Mouse (Mus musculus) mesoderm, embryonic 11.5 days (tissue): ENCODE data around the gene Znhit3.
"Not testable (repeated sequence)": the region's sequence is repeated elsewhere in the genome, so short reads cannot be mapped to it uniquely, and the experiment has no call there.

Source experiments
- DNase-seq: peaks from one replicate; pipeline ENCODE4 v3.0.0-alpha.2; 2012; ENCODE audit warnings: low read depth, low spot score

Znhit3 gene

DNA sequence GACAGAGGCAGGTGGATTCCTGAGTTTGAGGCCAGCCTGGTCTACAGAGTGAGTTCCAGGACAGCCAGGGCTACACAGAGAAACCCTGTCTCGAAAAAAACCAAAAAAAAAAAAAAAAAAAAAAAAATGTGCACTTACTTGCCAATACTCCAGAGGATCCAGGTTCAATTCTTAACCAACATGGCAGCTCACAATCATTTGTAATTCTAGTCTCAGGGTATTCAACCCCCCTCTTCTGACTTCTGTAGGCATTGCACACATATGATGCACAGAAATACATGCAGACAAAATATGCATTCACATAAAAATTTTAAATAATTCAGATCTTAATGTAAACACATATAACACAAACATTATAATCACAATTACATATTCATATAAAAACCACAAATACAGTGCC, 40.1 kb downstream of the Znhit3 start:
- not testable (repeated sequence) for DNase-seq

DNA sequence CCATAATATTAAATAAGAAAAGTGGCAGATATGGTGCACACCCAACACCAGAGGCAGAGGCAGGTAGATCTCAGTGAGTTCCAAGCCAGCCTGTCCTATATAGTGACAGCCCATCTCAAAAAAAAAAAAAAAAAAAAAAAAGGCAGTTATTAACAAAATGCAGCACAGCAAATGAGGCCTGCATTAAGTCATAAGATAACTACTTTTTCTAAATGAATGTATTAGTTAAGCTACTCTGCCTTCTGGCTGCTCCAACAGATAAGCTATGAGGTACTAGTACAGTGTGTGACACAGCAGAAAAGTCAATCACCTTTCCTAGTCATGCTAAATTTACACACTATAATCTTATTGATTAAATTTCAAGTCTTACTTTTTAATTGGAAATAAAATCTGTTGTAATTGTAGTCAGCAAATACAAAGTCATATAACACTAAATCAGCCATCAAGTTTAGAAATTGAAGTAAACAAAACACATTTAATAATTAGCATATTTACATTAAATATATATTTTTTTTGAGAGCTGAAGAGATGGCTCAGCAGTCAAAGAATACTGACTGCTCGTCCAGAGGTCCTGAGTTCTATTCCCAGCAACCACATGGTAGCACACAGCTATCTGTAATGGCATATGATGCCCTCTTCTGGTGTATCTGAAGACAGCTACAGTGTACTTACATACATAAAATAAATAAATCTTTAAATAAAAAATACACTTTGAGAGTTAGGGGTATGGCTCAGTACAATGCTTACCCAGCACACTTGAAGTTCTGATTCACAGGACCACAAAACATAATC, 42.9 kb downstream of the Znhit3 start:
- no peak for DNase-seq

DNA sequence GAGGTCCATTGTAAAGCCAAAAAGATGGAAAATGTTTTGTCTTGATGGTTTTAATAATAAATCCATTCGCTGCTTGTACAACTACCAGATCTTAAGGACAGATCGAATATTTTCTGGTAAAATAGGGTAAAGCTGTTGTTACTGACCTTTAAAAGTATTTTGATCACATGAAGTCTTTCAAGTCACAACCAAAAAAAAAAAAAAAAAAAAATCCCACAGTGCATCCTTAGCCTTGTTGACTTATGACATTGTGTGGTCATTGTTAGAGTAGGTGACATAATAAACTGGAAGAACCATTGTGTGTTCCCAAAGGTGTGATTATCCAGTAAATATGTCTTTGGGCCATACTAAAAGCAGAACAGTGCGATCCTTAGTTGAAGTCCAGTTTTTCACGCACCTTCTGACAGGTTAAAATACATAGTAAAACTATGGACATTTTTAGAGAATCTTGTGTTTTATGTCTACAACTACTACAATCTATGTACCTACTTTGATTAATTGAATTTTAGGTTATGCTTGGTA, 44.6 kb downstream of the Znhit3 start:
- DNase-seq = no peak

DNA sequence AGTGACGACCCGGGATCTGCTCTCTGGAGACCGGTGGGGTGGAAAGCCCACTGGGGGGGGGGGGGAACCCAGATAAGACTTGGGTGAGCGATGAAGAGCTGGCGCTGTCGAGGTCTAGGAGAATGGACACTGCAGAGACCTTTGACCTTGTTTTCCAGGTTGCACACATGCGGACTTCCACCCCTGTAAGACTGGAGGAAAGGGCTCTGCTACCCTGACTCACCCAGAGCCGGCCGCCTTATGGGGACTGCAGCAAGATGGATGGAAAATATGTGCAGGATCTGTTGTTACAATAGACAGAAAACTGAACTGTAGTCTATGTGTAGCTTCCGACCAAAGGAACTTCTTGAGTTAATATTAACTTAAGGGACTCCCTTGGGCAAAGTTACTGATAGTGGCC, 45.1 kb downstream of the Znhit3 start:
- DNase-seq = no peak

DNA sequence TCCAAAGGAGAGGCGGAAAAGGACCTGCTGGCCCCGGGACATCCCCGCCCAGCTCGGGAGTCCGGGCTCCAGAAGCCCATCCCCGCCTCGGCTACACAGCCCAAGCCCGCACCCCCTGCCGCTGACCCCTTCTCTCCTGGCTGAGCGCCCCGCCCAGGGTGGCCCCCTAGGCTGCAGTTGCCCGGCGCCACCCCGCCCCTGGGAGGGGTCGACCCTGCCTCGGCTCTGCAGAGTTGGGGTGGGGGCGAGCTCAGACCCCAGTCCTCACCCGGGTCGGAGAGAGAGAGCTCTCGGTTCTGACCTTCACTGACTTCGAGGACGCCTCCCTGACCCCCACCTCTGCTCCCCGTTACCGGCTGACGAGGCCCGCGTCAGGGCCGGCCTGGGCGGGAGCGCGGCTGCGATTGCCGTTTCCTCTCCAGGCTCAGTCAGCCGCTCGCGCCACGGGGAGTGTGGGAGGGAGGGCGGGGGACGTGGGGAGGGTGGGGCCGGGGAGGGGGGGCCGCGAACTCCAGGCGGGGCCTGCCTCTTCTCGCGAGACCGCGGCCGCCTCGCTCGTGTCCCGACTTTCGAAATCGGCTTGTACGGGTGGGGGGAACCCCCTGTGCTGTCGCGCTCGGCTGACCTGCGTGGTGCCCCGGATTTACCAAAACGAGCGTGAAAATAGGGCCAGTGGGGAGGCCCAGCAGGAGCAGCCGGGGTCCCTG, 45.7 kb downstream of the Znhit3 start, which contains the start of gene Ggnbp2:
Gene Ggnbp2, minus strand, starts transcription at position 481 of the 707 bp plus-strand sequence.
- peak; percentile 93 for DNase-seq

DNA sequence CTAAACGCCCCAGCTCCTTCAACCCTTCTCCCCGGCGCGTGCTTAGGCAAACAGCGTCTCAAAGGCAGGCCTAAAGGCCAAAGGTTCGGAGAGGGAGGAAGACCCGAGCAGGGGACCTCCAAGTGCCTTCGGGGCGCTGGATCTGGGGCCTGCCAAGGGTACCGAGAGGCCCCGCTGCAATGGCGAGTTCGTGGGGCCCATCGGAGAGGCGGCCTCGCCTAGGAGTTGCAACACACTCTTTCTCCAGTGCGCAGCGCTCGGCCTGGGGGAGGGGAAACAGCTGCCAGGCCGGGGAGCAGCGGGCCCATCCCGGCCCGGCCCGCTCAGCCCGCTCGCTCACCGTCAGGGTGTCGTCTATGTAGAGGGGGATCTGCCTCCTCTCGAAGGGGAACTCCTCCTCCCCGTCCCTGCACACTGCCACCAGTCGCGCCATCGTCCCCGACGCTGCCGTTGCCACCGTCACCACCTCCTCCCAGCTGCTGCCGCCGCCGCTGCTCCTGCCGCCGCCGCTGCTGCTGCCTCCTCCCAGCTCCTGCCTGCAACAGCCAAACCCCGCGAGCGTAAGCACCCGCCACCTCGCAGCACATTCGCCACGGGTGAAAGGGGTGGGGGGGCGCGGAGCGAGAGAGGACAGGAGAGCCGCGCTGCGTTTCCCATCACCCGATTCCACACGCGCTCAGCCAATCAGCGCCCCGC, 46.5 kb downstream of the Znhit3 start:
- peak; percentile 97 for DNase-seq

DNA sequence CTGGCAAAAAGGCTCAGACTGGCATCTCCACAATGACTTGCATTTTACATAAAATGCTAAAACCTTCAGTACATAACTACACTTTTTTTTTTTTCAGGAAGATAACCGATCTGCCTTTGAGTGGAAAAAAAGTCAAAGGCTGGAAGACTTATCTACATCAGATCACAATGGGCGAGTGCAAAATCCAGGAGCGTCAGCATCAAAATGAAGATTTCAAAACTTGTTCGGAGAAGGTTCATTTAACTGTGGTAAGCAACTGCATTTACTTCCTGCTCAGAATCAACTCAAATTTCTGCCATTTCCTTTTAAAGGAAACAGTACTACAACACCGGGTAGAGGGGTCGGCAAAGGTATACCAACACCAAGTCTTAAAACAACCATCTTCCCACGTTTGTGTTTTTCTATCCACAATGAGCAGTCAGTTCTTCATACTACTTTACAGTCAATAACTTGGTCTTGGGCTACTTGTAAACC, 47.3 kb downstream of the Znhit3 start:
- no peak for DNase-seq

DNA sequence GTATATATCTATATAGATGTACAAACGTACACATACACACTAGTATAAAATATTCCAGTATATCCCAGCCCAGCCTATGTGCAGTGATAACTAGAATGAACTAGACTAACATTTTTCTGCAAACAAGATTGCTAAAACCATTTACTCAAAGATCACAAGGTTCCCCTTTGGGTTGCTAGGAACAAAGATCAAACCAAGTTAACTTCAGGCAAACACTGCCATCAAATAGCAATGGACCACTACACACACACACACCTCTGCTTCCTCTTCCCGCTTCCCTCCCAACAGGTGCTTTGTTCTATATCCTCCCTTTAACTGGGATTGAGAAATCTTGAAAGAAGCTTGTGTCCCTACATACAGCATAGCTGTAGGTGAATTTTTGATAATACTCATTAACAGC, 48.6 kb downstream of the Znhit3 start:
- DNase-seq = no peak

DNA sequence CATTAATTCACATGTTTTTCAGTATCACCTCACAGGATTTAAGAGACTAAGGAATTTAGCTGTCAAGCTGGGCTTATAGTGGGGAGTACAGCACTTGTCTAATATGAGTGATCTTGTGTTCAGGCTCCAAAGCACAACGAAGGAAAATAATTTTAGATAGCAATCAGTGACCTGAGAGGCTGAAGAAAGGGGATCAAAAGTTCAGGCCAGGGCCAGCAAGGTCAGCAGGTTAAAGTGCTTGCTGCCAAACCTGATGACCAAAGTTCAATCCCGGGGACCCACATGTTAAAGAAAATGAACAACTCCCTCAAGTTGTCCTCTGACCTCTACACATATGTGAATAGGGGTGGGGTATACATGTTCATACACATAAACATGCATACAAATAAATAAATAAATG, 50.9 kb downstream of the Znhit3 start:
- DNase-seq = no peak
